Mouse (Mus musculus): ENCODE measurements around the gene Osbpl8. TPM values are rescaled to one million over a fixed set of nuclear protein-coding genes. Genes with fewer than 3 reads are reported as not detected.
"Not testable (repeated sequence)": the region's sequence is repeated elsewhere in the genome, so short reads cannot be mapped to it uniquely, and the experiment has no call there.

The Osbpl8 gene
- polyA plus RNA-seq, 1 experiment from 2014 or later, result 9.6 TPM

DNA sequence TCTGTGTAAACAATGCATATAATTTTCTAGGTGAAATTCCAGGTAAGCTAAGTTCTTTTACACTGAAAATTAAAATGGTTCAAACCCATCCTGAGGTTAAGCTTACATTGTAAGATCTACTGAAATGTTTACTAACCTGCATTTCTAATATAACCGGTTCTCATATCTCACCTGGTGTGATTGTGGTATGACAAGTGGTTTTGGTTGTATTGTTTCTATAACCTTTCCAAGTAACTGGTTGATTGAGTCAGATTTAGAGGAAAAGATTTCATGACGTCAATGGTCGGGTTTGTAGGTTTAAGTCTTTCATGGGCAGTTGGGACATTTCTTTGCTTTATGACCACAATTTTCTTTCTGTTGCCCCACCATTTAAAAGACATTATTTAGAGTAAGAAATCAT is 49.5 kb downstream of the Osbpl8 start:
- no peak overlapping the region for H3K4me2 ChIP-seq (replicated peaks; ENCODE audit: low read depth, low read length)
- no peaks in the 10 kb centered on the region for H3K4me1 ChIP-seq (ENCODE audit: control insufficient read depth, insufficient read depth, low read length)
- no peaks in the 10 kb centered on the region for H3K36me3 ChIP-seq (ENCODE audit: control insufficient read depth, insufficient read depth, low read length)
- no peaks in the 10 kb centered on the region for H3K27me3 ChIP-seq (ENCODE audit: control insufficient read depth, insufficient read depth, low read length)
- WGBS, result 92% methylated on average over 3 of the region's 3 CpGs
- no peaks in the 10 kb centered on the region for H3K9me3 ChIP-seq (ENCODE audit: control insufficient read depth, low read length)
- no peak overlapping the region for H3K27ac ChIP-seq (ENCODE audit: low read depth, low read length)
- ATAC-seq (ENCODE audit: low FRiP score, low TSS enrichment), result no peak
- H3K9ac ChIP-seq (ENCODE audit: low read depth, low read length), result no peak overlapping the region
- no peak overlapping the region for H3K4me3 ChIP-seq (ENCODE audit: low read length)

- no peak overlapping the region for H3K27ac ChIP-seq (ENCODE audit: low read depth, low read length)
Observed at GRCm38 (mm10) chr10:111214696-111215095, 50.1 kb downstream of the Osbpl8 start.

GRCm38 (mm10) chr10:111215572-111215971 is 51.0 kb downstream of the Osbpl8 start:
- Histone ChIP-seq H3K9me3 (ENCODE audit: control insufficient read depth, low read length) (no peaks in the 10 kb centered on the region), H3K4me3 (ENCODE audit: low read length) (no peak overlapping the region), H3K9ac (ENCODE audit: low read depth, low read length) (no peak overlapping the region), H3K27ac (ENCODE audit: low read depth, low read length) (no peak overlapping the region), H3K4me2 (replicated peaks; ENCODE audit: low read depth, low read length) (no peak overlapping the region), H3K36me3 (ENCODE audit: control insufficient read depth, insufficient read depth, low read length) (no peaks in the 10 kb centered on the region), H3K4me1 (ENCODE audit: control insufficient read depth, insufficient read depth, low read length) (no peaks in the 10 kb centered on the region), H3K27me3 (ENCODE audit: control insufficient read depth, insufficient read depth, low read length) (no peaks in the 10 kb centered on the region)
- no peak for ATAC-seq (ENCODE audit: low FRiP score, low TSS enrichment)
- WGBS, result 72% methylated on average over 3 of the region's 3 CpGs

More at GRCm38 (mm10) chr10:111214696-111215095, 50.1 kb downstream of the Osbpl8 start:
- 61% methylated on average over 2 of the region's 2 CpGs for WGBS
- Histone ChIP-seq H3K4me2 (replicated peaks; ENCODE audit: low read depth, low read length) (no peak overlapping the region), H3K27me3 (ENCODE audit: control insufficient read depth, insufficient read depth, low read length) (no peaks in the 10 kb centered on the region), H3K9ac (ENCODE audit: low read depth, low read length) (no peak overlapping the region), H3K4me1 (ENCODE audit: control insufficient read depth, insufficient read depth, low read length) (no peaks in the 10 kb centered on the region), H3K36me3 (ENCODE audit: control insufficient read depth, insufficient read depth, low read length) (no peaks in the 10 kb centered on the region), H3K4me3 (ENCODE audit: low read length) (no peak overlapping the region), H3K9me3 (ENCODE audit: control insufficient read depth, low read length) (no peaks in the 10 kb centered on the region)
- ATAC-seq (ENCODE audit: low FRiP score, low TSS enrichment), result no peak

- Histone ChIP-seq H3K4me3 (ENCODE audit: low read length) (no peak overlapping the region), H3K27me3 (ENCODE audit: control insufficient read depth, insufficient read depth, low read length) (no peaks in the 10 kb centered on the region), H3K4me1 (ENCODE audit: control insufficient read depth, insufficient read depth, low read length) (no peaks in the 10 kb centered on the region), H3K36me3 (ENCODE audit: control insufficient read depth, insufficient read depth, low read length) (no peaks in the 10 kb centered on the region), H3K9me3 (ENCODE audit: control insufficient read depth, low read length) (no peaks in the 10 kb centered on the region), H3K27ac (ENCODE audit: low read depth, low read length) (no peak overlapping the region), H3K9ac (ENCODE audit: low read depth, low read length) (no peak overlapping the region), H3K4me2 (replicated peaks; ENCODE audit: low read depth, low read length) (no peak overlapping the region)
- WGBS, result 82% methylated on average over 3 of the region's 3 CpGs
- no peak for ATAC-seq (ENCODE audit: low FRiP score, low TSS enrichment)
Observed at GRCm38 (mm10) chr10:111216111-111216510, 51.6 kb downstream of the Osbpl8 start.

- no peak for ATAC-seq (ENCODE audit: low FRiP score, low TSS enrichment)
- WGBS, result 78% methylated on average over 6 of the region's 6 CpGs
- Histone ChIP-seq H3K27ac (ENCODE audit: low read depth, low read length) (no peak overlapping the region), H3K27me3 (ENCODE audit: control insufficient read depth, insufficient read depth, low read length) (no peaks in the 10 kb centered on the region), H3K36me3 (ENCODE audit: control insufficient read depth, insufficient read depth, low read length) (no peaks in the 10 kb centered on the region), H3K9me3 (ENCODE audit: control insufficient read depth, low read length) (no peaks in the 10 kb centered on the region), H3K9ac (ENCODE audit: low read depth, low read length) (no peak overlapping the region), H3K4me1 (ENCODE audit: control insufficient read depth, insufficient read depth, low read length) (no peaks in the 10 kb centered on the region), H3K4me2 (replicated peaks; ENCODE audit: low read depth, low read length) (no peak overlapping the region), H3K4me3 (ENCODE audit: low read length) (no peak overlapping the region)
Observed at GRCm38 (mm10) chr10:111222535-111222934, 58.0 kb downstream of the Osbpl8 start.

GRCm38 (mm10) chr10:111223218-111223830 is 58.8 kb downstream of the Osbpl8 start:
- Histone ChIP-seq H3K9me3 (ENCODE audit: control insufficient read depth, low read length) (no peaks in the 10 kb centered on the region), H3K4me1 (ENCODE audit: control insufficient read depth, insufficient read depth, low read length) (no peaks in the 10 kb centered on the region), H3K4me3 (ENCODE audit: low read length) (no peak overlapping the region), H3K27me3 (ENCODE audit: control insufficient read depth, insufficient read depth, low read length) (no peaks in the 10 kb centered on the region), H3K9ac (ENCODE audit: low read depth, low read length) (no peak overlapping the region), H3K27ac (ENCODE audit: low read depth, low read length) (no peak overlapping the region), H3K36me3 (ENCODE audit: control insufficient read depth, insufficient read depth, low read length) (no peaks in the 10 kb centered on the region), H3K4me2 (replicated peaks; ENCODE audit: low read depth, low read length) (no peak overlapping the region)
- 0 out of 2 replicates have a peak, but pooled peaks have one; percentile 12 for ATAC-seq (ENCODE audit: low FRiP score, low TSS enrichment)
- 39% methylated on average over 10 of the region's 10 CpGs for WGBS

DNA sequence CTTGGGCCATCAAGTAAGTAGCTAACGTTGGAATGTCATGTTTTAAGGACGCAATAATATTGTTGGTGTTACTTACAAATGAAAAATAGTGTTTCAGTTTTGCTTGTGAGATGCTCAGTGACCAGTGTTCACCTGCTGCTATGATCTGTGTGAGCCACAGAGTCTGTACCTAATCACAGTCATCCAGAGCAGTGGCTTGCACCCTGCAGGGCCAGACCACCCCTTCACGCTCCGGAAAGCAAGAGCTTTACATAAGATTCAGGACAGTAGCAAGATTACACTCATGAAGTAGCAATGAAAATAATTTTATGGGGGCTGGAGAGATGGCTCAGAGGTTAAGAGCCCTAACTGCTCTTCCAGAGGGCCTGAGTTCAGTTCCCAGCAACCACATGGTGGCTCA is 60.1 kb downstream of the Osbpl8 start:
- Histone ChIP-seq H3K4me3 (ENCODE audit: low read length) (no peak overlapping the region), H3K27ac (ENCODE audit: low read depth, low read length) (no peak overlapping the region), H3K4me1 (ENCODE audit: control insufficient read depth, insufficient read depth, low read length) (no peaks in the 10 kb centered on the region), H3K27me3 (ENCODE audit: control insufficient read depth, insufficient read depth, low read length) (no peaks in the 10 kb centered on the region), H3K9ac (ENCODE audit: low read depth, low read length) (no peak overlapping the region), H3K9me3 (ENCODE audit: control insufficient read depth, low read length) (no peaks in the 10 kb centered on the region), H3K4me2 (replicated peaks; ENCODE audit: low read depth, low read length) (no peak overlapping the region), H3K36me3 (ENCODE audit: control insufficient read depth, insufficient read depth, low read length) (no peaks in the 10 kb centered on the region)
- ATAC-seq (ENCODE audit: low FRiP score, low TSS enrichment), result no peak
- 88% methylated on average over 4 of the region's 4 CpGs for WGBS

- no peak overlapping the region for H3K4me3 ChIP-seq (ENCODE audit: low read length)
- no peaks in the 10 kb centered on the region for H3K36me3 ChIP-seq (ENCODE audit: control insufficient read depth, insufficient read depth, low read length)
- no peak overlapping the region for H3K4me2 ChIP-seq (replicated peaks; ENCODE audit: low read depth, low read length)
- ATAC-seq (ENCODE audit: low FRiP score, low TSS enrichment), result no peak
- H3K9ac ChIP-seq (ENCODE audit: low read depth, low read length), result no peak overlapping the region
- no peak overlapping the region for H3K27ac ChIP-seq (ENCODE audit: low read depth, low read length)
- H3K27me3 ChIP-seq (ENCODE audit: control insufficient read depth, insufficient read depth, low read length), result no peaks in the 10 kb centered on the region
- no peaks in the 10 kb centered on the region for H3K9me3 ChIP-seq (ENCODE audit: control insufficient read depth, low read length)
- H3K4me1 ChIP-seq (ENCODE audit: control insufficient read depth, insufficient read depth, low read length), result no peaks in the 10 kb centered on the region
- WGBS, result 18% methylated on average over 3 of the region's 3 CpGs
Observed at GRCm38 (mm10) chr10:111226508-111226907, 62.0 kb downstream of the Osbpl8 start.

DNA sequence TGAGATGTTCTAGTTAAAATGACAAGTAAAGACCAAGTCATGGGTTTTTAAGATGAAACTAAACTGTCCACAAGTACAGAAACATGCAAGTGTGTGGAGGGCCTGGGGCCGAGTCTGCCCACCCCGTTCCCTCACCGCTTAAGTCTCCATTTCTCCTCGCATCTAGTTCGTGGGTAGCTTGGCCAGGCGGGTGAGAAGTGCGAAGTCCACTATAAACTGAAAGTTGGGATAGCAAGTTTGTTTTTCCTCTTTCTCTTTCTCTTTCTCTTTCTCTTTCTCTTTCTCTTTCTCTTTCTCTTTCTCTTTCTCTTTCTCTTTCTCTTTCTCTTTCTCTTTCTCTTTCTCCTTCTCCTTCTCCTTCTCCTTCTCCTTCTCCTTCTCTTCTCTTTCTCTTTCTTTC is 67.7 kb downstream of the Osbpl8 start:
- not testable (repeated sequence) for H3K27ac ChIP-seq (ENCODE audit: low read depth, low read length); H3K4me1 ChIP-seq (ENCODE audit: control insufficient read depth, insufficient read depth, low read length); H3K36me3 ChIP-seq (ENCODE audit: control insufficient read depth, insufficient read depth, low read length); H3K27me3 ChIP-seq (ENCODE audit: control insufficient read depth, insufficient read depth, low read length); H3K4me2 ChIP-seq (replicated peaks; ENCODE audit: low read depth, low read length); H3K4me3 ChIP-seq (ENCODE audit: low read length); H3K9ac ChIP-seq (ENCODE audit: low read depth, low read length); ATAC-seq (ENCODE audit: low FRiP score, low TSS enrichment); H3K9me3 ChIP-seq (ENCODE audit: control insufficient read depth, low read length)
- WGBS, result 87% methylated on average over 7 of the region's 7 CpGs
